Mouse (Mus musculus) neutrophil, adult 83 days (primary cell): ENCODE data around the gene Pold2. TPM values are rescaled to one million over a fixed set of nuclear protein-coding genes. Genes with fewer than 3 reads are reported as not detected.

Experiments used
- total RNA-seq, 2 experiments: library from RNA; stranded (reverse); gene quantifications; one replicate each; pipeline ENCODE4 v1.2.4; 2023

The Pold2 gene
- total RNA-seq: 10 to 100 TPM; 31.5 to 36.2 TPM

DNA sequence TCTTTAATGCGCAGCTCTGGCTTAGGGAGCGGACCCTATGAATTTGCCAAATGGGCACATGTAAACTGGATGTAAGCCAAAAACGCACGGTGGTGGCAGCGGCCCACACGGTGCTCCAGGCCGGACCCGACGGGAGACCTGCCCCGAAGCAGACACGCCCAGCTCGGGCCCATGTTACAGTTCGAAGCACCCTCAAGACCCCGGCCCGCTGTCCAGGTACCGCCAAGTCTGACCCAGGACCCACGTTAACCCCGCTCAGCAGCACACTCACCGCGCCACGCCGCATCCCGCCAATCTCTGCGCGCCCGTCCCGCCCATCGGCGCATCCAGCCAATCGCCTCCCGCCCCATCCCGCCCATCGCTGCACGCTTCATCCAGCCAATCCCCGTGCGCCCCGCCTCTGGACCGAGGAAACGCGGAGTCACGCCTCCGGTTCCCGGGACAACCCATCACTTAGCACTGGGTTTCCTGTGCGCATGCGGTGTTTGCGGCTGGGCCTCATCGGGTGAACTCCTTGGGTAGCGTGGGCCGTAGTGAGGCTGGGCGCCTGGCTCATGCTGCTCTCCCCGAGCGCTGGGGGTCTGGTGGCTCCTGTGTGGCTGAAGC is at the start of gene Pold2:
Gene Pold2 (minus strand): TSS at position 372 of the 606 bp plus-strand sequence.

DNA sequence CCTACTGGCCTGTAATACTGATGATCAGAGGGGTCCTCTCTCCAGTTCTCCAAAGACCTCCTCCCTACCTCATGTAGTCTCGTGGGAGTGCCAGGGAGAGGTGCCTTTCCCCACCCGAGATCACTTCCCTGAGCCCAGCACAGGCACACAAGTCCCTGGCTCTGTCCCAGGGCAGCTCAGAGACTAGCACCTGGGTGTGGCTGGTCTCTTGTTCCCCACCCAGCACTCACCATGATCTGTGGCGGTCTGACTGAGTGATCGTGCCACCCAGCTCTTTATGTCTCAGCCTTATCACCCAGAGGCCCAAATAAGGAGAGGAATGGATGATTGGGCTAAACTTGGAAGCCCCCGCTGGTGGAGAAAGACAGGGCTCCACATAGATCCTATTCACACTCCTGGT is 20.4 kb upstream of the Pold2 start, which contains the start of gene Myl7:
Gene Myl7 (minus strand): TSS at position 252 of the 400 bp plus-strand sequence.

DNA sequence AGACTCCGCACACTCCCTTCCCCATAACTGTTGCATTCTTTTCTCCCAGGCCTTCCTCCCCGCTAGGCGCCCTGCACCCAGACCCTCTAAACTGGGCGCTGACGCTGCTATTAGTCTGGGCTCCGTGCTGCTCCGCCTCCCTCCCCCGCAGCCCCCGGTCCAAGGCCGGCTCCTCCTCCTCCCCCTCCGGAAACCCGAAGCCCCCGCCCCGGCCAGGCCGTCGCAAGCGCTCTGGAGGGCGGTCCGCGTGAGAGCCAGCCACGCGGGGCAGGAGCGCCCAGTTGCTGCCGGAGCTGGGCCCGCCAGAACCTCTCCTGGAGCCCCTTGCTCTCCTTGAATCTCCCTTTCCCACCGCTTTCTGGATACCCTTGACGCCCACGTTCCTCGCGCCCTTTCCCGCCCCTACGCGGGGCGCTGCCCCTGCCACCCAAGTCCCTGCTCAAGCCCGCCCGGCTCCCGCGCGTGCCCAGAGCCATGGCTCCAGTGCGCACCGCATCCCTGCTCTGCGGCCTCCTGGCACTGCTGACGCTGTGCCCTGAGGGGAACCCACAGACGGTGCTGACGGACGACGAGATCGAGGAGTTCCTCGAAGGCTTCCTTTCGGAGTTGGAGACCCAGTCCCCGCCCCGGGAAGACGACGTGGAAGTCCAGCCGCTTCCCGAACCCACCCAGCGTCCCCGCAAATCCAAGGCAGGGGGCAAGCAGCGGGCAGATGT is 16.3 kb downstream of the Pold2 start, which contains the start of gene Aebp1:
Gene Aebp1 (plus strand): TSS at position 270 of the 716 bp plus-strand sequence.

DNA sequence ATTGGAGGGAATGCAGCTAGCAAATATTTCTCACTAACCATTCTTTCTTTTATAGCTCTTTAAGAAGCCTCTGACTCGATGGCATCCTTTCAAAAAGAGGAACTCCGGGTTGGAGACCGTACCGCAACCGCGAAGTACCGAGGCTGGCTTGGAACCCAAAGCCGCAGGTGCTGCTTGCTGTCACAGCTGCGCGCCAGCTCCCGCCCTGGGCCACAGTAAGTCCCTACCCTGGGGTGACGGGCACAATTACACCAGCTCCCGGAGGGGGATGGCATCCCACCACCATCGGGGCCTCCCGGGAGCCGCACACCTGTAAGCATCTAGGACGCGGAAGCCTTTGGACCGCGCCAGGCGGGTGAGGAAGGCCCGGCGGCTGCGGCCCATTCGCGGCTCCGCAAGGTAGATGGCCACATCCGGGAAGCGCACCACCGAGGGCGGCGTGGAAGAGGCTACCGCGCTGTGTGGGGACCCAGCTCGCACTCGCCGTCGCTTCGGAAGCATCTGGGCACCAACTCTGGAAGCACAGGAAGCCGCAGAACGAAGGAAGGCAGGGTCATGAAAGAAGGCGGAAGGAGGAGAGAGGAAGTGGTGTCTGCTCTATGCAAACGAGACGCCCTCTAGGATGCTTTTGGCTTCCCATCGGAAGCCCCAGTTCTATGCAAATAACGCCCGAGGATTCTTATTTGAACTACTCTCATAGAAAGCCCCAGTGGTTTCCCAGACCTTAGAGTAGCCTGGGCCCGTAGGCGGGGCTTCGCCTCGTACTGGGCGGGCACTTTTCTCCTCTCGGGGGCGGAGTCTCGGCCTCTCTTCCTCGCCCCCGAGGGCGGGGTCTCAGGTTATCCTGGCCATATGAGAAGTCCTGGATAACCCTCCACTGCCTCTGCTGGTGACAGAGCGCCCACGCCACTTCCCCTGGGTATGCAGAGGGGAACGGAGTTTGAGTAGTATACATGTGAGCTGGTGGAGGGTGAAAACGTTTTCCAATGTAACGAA is 40.5 kb downstream of the Pold2 start, which contains the start of gene Polm:
Gene Polm (minus strand): TSS at position 766 of the 996 bp plus-strand sequence.

Other genes starting within 250 kb of the Pold2 start
- 10 to 100 TPM; 42.1 to 43.1 TPM for gene Mrps24, start 162.6 kb downstream of the Pold2 start, total RNA-seq
- gene Urgcp, start 115.9 kb downstream of the Pold2 start, total RNA-seq: 10 to 100 TPM; 10.3 to 14.8 TPM
- 100 to 1,000 TPM; 153 to 168 TPM for gene Dbnl, start 89.8 kb downstream of the Pold2 start, total RNA-seq
- gene Pgam2, start 74.6 kb downstream of the Pold2 start, total RNA-seq: not detected
- 10 to 100 TPM; 27.4 to 30.0 TPM for gene Polm, start 40.3 kb downstream of the Pold2 start, total RNA-seq
- under 1 TPM in 1 of 2 experiments, not detected in 1; 0.13 TPM for gene Aebp1, start 16.3 kb downstream of the Pold2 start, total RNA-seq
- not detected for gene Myl7, start 20.5 kb upstream of the Pold2 start, total RNA-seq
- gene Gck, start 71.8 kb upstream of the Pold2 start, total RNA-seq: not detected
- 10 to 100 TPM; 55.3 to 63.3 TPM for gene Ykt6, start 77.4 kb upstream of the Pold2 start, total RNA-seq
- gene Camk2b, start 188.1 kb upstream of the Pold2 start, total RNA-seq: 1 to 10 TPM in 1 of 2 experiments, under 1 TPM in 1; 0.75 to 1.3 TPM